Mouse (Mus musculus) c-Kit-negative CD71-positive TER-119-positive erythroid progenitor cells, embryonic 14.5 days (primary cell): ENCODE data around the gene Pkd1.

Source experiments
- DNase-seq: peaks from one replicate; pipeline ENCODE4 v3.0.0-alpha.2; 2013; ENCODE audit warnings: low read depth, low spot score

Pkd1 gene

DNA sequence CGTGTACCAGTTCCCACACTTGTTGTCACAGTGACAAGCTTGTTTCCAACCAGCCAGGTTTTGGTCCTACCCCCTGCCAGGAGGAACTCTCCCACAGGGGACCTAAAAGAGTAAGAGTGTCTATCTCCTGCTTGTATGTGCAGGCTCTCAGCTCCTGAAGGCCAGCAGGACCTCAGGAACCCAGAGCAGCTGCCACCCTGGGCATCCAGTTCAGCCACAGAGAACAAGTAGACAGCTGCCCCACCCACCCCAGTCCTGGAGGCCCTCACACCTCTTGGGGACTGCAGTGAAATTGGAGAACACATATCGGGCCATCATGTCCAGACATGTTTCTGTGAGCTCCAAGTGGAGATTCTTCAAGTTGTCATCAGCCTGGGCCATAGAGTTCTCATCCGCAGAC is 54.9 kb downstream of the Pkd1 start:
- DNase-seq, result no peak

DNA sequence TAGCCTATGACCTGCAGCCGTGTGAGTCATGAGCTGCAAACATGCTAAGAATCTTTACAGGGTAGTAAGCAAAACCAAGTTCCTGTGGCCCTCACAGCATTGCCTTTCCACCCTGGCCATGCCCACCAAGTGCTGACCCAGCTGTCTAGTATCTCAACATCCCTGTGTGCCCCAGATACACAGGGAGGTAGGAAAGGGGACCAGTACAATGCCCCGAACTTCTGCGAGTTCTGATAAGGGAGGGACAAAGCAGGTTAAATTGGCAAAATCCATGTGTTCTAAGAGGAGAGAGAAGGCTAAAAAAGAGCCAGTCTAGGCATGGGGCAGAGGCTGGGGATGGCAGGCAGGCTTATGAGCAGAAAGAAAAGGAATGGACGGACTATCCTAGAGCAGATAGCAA is 58.7 kb downstream of the Pkd1 start:
- DNase-seq, result no peak

DNA sequence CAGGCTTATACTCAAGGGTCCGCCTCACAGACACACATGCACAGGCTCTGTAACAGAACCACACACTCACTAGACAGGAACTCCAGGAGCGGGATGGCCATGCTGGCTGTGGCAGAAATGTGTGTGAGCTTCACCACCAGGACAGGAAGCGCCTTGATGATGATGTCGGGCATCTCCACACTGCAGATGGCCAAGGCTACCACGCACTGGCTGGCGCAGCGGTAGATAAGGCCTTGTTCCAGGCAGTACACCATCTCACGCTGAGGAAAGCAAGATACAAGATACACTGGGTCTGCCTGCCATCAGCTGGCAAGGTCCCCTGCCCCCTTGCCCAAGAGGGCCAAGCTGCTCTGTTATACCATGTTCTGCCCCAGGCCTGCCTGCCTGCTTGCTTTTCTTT is 59.2 kb downstream of the Pkd1 start:
- no peak for DNase-seq

- no peak for DNase-seq
Measured at GRCm38 (mm10) chr17:24610711-24611110, 61.1 kb downstream of the Pkd1 start.

DNA sequence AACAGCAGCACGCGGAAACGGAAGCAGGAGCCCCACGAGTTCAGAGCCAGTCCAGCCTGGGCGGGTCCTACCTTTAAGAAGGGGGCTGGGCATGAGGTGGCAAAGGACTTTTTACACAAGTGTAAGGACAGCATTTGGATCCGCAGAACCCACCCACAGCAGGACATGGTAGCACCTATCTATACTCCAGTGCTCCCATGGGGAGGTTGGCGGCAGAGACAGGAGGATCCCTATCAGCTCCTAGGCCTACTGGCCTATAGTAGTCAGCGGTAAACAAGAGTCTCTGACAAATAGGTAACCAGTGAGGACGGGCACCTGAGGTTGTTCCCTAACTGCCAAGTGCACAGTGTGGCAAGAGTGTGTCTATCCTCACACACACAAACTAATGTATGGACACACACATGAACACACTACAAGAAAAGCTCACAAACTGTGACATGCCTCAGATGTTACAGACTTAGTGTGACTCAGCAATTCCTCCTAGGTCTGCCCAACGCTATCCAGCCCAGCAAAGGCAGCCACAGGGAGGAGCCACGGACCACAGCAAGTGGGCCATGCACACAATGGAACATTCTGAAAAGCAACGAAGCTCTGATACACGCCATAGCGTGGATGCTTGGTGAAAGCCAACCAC is 68.0 kb downstream of the Pkd1 start:
- peak; percentile 74 for DNase-seq

- DNase-seq, result no peak
Measured at GRCm38 (mm10) chr17:24625472-24625871, 75.8 kb downstream of the Pkd1 start.

GRCm38 (mm10) chr17:24628646-24629045 is 79.0 kb downstream of the Pkd1 start:
- DNase-seq, result peak; percentile 69

GRCm38 (mm10) chr17:24630072-24630471 is 80.4 kb downstream of the Pkd1 start:
- DNase-seq, result no peak

DNA sequence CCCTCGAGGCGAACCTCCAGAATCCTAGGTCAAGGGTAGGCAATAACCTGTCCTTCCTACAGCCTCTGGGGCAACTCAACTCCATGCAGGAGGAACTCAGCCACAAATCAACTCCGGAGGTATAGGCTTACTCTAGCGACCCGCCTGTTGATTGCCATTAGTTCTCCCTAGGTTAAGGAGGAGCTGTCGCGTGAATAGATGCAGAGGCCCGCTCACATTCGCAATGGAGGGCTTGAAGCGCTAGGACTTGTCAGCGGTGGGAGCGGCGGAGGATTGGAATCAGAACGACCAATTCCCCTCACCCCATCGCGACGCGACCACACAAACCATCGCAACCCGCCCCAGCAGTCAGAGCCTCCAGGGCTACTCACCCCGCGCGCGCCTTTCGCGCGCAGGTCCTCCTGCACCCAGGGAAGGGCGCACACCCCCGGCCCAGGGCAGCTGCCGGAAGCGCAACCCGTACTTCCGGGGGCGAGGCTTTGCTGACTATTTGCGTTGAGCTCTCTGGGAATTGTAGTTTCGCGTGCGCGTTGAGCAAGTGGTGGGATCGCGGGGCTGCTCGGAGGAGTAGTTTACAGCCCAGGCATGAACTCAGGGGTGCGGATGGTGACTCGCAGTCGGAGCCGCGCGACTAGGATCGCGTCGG is 82.7 kb downstream of the Pkd1 start, which contains the start of the genes Tsc2 and Nthl1:
Gene Tsc2, minus strand, starts transcription at position 464 of the 646 bp plus-strand sequence.
Gene Nthl1, plus strand, starts transcription at position 514 of the 646 bp plus-strand sequence.
- peak; percentile 39 for DNase-seq

- DNase-seq, result no peak
Measured at GRCm38 (mm10) chr17:24632813-24633449, 83.3 kb downstream of the Pkd1 start.

DNA sequence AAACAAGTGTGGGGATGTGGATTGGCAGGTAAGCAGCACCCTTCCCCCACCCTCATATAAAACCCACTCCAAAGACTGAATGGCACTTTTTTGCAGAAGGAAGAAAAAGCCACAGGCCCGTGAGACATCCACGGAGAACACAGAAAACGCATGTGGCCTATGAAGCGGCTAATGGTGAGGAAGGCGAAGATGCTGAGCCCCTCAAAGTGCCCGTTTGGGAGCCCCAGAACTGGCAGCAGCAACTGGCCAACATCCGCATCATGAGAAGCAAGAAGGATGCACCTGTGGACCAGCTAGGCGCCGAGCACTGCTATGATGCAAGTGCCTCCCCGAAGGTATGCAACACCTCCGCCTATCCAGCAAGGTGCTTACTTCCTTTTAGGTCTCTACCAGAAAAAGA is 84.2 kb downstream of the Pkd1 start:
- no peak for DNase-seq

GRCm38 (mm10) chr17:24635024-24635423 is 85.4 kb downstream of the Pkd1 start:
- no peak for DNase-seq

DNA sequence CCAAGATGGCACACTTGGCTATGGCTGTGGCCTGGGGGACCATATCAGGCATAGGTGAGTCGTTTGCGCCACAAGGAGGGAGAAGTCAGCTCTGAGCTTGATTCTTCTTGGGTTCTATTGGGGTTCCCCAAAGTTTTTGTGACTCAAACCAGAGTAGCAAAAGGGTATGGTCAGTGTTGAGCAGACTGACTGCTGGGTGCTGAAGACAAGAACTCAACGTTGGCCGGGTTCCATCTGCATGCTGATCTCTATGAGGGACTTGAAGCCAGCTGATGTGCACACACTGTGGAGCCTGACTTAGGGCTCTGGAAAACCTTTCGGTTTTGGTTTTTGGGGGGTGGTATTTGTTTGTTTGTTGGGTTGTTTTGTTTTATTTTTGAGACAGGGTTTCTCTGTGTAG is 86.1 kb downstream of the Pkd1 start:
- no peak for DNase-seq

DNA sequence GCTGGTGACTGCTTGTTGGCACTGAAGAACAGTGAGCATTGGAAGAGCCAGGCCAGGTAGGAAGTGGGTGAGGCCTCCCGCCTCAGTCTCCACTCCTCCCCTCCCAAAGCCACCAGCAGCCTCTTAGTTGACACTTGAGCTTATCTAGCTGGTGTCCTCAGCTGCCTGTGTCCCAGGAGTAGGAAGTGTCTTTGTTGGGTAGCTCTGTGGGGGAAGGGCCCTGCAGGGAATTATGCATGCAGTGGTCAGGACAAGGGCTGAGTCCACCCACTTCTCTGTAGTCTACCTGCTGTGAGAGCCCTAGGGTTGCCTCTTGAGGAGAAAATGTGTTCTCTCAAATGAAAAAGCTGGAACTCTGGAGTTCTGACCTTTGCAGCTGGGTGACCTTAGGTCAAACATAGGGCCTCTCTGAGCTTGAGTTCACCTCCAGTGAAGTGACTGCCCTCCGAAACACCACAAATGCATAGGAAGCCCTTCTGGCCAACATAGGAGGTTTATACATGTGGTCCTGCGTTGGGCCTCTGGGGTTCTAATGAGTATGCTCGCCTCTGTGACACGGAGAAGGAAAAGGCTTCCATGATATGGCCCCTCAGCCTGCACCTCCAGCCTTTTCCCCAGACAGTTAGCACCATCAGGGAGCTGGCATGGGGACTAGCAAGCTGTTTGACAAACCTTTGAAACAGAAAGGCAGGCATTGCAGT is 87.3 kb downstream of the Pkd1 start:
- DNase-seq, result no peak

GRCm38 (mm10) chr17:24638214-24638613 is 88.6 kb downstream of the Pkd1 start:
- no peak for DNase-seq

GRCm38 (mm10) chr17:24638840-24639239 is 89.2 kb downstream of the Pkd1 start:
- DNase-seq, result no peak

DNA sequence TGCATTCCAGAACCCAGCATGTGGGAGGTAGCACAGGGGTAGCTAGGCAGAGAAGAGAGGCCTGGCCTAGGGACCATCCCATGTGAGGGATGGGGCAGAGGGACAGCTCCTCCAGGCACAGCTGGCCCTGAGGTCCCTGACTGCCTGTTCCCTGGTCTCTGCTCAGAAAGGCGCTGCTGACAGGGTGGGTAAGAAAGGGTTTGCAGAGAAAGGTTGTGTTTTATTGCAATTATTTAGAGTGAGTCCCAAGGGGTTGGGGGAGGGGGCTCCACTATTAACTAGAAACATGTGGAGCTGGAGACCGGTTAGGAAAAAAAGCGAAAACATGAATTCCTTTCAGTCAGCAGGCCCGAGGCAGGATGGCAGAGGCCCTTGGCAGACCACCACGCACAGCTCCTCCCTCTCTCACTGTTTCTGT is 89.9 kb downstream of the Pkd1 start:
- no peak for DNase-seq

DNA sequence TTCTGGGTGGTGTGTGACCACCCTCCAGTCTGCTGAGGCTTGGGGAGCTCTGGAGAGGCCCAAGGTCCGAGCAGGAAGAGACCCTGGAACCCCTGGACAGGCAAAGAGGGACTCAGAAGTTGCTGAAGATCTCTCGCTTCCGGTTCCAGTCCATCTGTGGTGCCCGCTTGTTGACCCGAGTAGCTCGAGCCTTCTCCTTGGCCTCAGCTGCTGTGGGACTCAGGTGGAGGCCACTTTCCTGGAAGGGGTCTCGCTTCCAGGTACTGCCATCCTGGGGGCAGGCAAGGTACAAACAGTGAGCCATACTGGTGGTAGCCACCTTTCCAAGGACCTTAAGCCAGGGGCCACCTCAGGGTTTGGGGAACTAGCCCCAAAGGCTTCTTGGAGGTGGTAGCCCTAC is 90.5 kb downstream of the Pkd1 start:
- no peak for DNase-seq

DNA sequence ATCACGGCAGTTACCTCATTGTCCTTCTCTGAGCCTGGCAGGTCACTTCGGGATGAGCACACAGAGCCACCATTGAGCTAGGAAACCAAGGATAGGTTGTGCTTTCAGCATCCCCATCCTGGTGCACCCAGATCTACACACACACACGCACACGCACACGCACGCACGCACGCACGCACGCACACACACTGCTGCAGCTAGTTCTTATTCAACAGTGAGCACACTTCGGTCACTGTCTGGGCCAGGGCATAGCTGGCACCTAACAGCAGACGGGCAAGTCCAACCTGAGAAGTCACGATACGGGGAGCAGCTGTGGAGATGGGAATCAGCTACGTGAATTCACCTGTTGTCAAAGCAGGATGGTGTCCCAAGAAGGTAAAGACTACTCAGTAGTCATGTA is 90.9 kb downstream of the Pkd1 start:
- DNase-seq, result no peak

GRCm38 (mm10) chr17:24641944-24642343 is 92.3 kb downstream of the Pkd1 start:
- no peak for DNase-seq

- DNase-seq, result no peak
Measured at GRCm38 (mm10) chr17:24642791-24643343, 93.2 kb downstream of the Pkd1 start.
